Mouse (Mus musculus) megakaryocyte, embryonic 14.5 days (primary cell): ENCODE results near the gene Ino80e.

Source experiments
- FLI1 ChIP-seq: IDR thresholded peaks from 2 replicates; pipeline ENCODE4 v1.6.1; 2012; ENCODE audit warnings: low read length, inconsistent platforms, mixed read lengths
- GATA1 ChIP-seq: IDR thresholded peaks from 3 replicates; pipeline ENCODE4 v1.6.1; 2012; ENCODE audit warnings: mixed read lengths, low read length, inconsistent platforms, borderline replicate concordance

DNA sequence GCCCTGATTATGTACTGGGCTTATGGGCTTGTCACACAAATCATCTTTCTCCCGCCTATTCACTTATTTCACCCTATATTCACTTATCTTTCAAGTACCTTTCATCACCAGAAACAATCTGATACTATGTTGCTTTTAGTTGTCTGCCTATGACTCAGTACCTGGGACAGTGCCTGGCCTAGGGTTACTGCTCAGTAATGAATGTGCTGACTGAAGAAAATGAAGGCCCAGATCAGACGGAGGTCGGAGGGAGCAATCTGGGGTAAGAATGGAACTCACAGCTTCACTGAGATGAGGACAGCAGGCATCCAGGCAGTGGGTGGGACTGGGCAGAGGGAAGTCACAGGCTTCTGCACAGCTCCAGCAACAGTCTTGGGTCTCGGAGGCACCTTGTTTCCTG, 54.8 kb downstream of the Ino80e start:
- no peak for TF ChIP-seq FLI1
- no peak for TF ChIP-seq GATA1
